Mouse (Mus musculus) heart, postnatal 0 days (tissue): ENCODE results near the gene Nup153. TPM values are rescaled to one million over a fixed set of nuclear protein-coding genes. Genes with fewer than 3 reads are reported as not detected.

Experiments used
- ATAC-seq: fragments of 200-750 bp; cut with Nextera tagmentation; 2 replicates; pipeline ENCODE4 v1.8.0; 2017; ENCODE audit warnings: low read depth, moderate number of reproducible peaks, moderate library complexity; ENCODE audit not compliant: insufficient read depth
- DNase-seq: peaks from one replicate; pipeline ENCODE4 v3.0.0-alpha.2; 2016; ENCODE audit warnings: low spot score
- H3K27ac ChIP-seq: fragments of 300-500 bp; sonication (generic); 2 replicates; pipeline ENCODE4 v1.5.1; 2014; ENCODE audit warnings: low read depth, mild to moderate bottlenecking
- H3K27me3 ChIP-seq: fragments of 300-500 bp; sonication (generic); 2 replicates; pipeline ENCODE4 v1.6.1; 2014; ENCODE audit warnings: low read length, mixed read lengths; ENCODE audit not compliant: control insufficient read depth, insufficient read depth
- H3K36me3 ChIP-seq: fragments of 300-500 bp; sonication (generic); replicated peaks from 2 replicates; pipeline ENCODE4 v1.6.1; 2014; ENCODE audit warnings: low read length, mixed read lengths; ENCODE audit not compliant: control insufficient read depth, insufficient read depth
- H3K4me1 ChIP-seq: fragments of 300-500 bp; sonication (generic); 2 replicates; pipeline ENCODE4 v1.6.1; 2014; ENCODE audit warnings: antibody characterized with exemption; ENCODE audit not compliant: control insufficient read depth, insufficient read depth
- H3K4me2 ChIP-seq: fragments of 300-500 bp; sonication (generic); 2 replicates; pipeline ENCODE4 v1.6.1; 2014; ENCODE audit warnings: low read depth, mild to moderate bottlenecking, low read length, moderate library complexity
- H3K4me3 ChIP-seq: fragments of 300-500 bp; sonication (generic); 2 replicates; pipeline ENCODE4 v1.5.1; 2014; ENCODE audit warnings: low read depth, low read length
- H3K9ac ChIP-seq: fragments of 300-500 bp; sonication (generic); replicated peaks from 2 replicates; pipeline ENCODE4 v1.6.1; 2014; ENCODE audit warnings: low read depth, low read length, mixed read lengths
- H3K9me3 ChIP-seq: fragments of 300-500 bp; sonication (generic); replicated peaks from 2 replicates; pipeline ENCODE4 v1.6.1; 2016; ENCODE audit warnings: low read length; ENCODE audit not compliant: control insufficient read depth
- CTCF ChIP-seq: IDR thresholded peaks from 2 replicates; pipeline ENCODE4 v1.5.1; 2016; ENCODE audit warnings: antibody characterized with exemption, control low read depth, low read depth
- EP300 ChIP-seq: IDR thresholded peaks from 2 replicates; pipeline ENCODE4 v1.6.1; 2016; ENCODE audit warnings: antibody characterized with exemption, low read depth
- WGBS: fragments of 180-500 bp; shearing (Covaris S2); extraction: QIAGEN DNeasy Blood & Tissue Kit; methylation state at CpG from one replicate; pipeline ENCODE4 v1.1.7; 2014; 5-methylcytosine and 5-hydroxymethylcytosine counted together
- polyA plus RNA-seq: library from polyadenylated mRNA; unstranded; fragments of >200 nt; fragmentation: Nextera tagmentation; extraction: Ambion mirVana; gene quantifications from 2 replicates; pipeline ENCODE4 v1.2.1, GENCODE M21; 2015
- total RNA-seq: library from RNA; depleted of rRNA; stranded (reverse); fragments of >200 nt; gene quantifications from 2 replicates; pipeline ENCODE4 v1.2.3, GENCODE M21; 2014; ENCODE audit warnings: low replicate concordance

The Nup153 gene
- total and polyA plus RNA-seq, 2 experiments from 2014 or later = 5.3 to 26.6 TPM

- H3K27ac ChIP-seq = no peak overlapping the region
- no peak overlapping the region for H3K9ac ChIP-seq
- no peak for TF ChIP-seq CTCF
- no peak for TF ChIP-seq EP300
- H3K27me3 ChIP-seq = no peaks in the 10 kb centered on the region
- ATAC-seq (no peak), DNase-seq (no peak)
- H3K9me3 ChIP-seq = no peaks in the 10 kb centered on the region
- no peaks in the 10 kb centered on the region for H3K4me1 ChIP-seq
- no peak overlapping the region for H3K4me3 ChIP-seq
- H3K36me3 ChIP-seq = peaks cover 42% of the 10 kb centered on the region
- WGBS = 92% methylated on average over 1 of the region's 1 CpGs
- H3K4me2 ChIP-seq = no peak overlapping the region
Measured at GRCm38 (mm10) chr13:46699372-46699771, 28.4 kb downstream of the Nup153 start.

DNA sequence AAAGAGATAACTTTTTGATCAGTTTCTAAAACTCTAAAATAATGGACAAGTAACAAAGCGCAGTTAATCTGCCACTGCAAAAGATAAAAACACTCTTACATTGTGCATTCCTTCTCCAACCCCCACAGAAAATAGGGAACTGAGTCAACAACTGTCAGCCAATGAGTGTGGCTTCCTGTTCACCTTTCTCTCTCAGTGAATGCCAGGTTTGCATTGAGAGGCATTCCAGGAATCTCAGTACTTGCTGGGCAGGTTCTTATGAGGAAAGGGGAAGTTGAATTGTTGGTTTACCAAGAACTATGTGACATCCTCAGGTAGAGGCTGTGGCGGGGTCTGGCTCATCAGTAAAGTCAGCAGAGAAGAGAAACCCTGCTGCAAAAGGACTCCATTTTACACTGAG, 31.0 kb downstream of the Nup153 start:
- Histone ChIP-seq H3K27ac (no peak overlapping the region), H3K4me3 (no peak overlapping the region), H3K9me3 (no peaks in the 10 kb centered on the region), H3K4me2 (no peak overlapping the region), H3K27me3 (no peaks in the 10 kb centered on the region), H3K4me1 (no peaks in the 10 kb centered on the region), H3K9ac (no peak overlapping the region), H3K36me3 (peaks cover 42% of the 10 kb centered on the region)
- DNase-seq = no peak
- 90% methylated on average over 2 of the region's 2 CpGs for WGBS
- no peak for ATAC-seq
- no peak for TF ChIP-seq CTCF
- TF ChIP-seq EP300 = no peak

GRCm38 (mm10) chr13:46695932-46696331, 31.8 kb downstream of the Nup153 start:
- TF ChIP-seq CTCF (no peak), EP300 (no peak)
- Histone ChIP-seq H3K4me3 (no peak overlapping the region), H3K9me3 (no peaks in the 10 kb centered on the region), H3K4me1 (no peaks in the 10 kb centered on the region), H3K9ac (no peak overlapping the region), H3K4me2 (no peak overlapping the region), H3K27me3 (no peaks in the 10 kb centered on the region), H3K36me3 (peaks cover 40% of the 10 kb centered on the region), H3K27ac (no peak overlapping the region)
- DNase-seq (no peak), ATAC-seq (no peak)
- whole genome bisulfite sequencing = 91% methylated on average over 1 of the region's 1 CpGs

GRCm38 (mm10) chr13:46695296-46695908, 32.3 kb downstream of the Nup153 start:
- no peak for TF ChIP-seq EP300
- no peak for TF ChIP-seq CTCF
- no peak overlapping the region for H3K4me2 ChIP-seq
- peak; percentile 55 for DNase-seq
- ATAC-seq = no peak
- peaks cover 41% of the 10 kb centered on the region for H3K36me3 ChIP-seq
- 76% methylated on average over 1 of the region's 1 CpGs for WGBS
- no peak overlapping the region for H3K27ac ChIP-seq
- no peak overlapping the region for H3K9ac ChIP-seq
- no peaks in the 10 kb centered on the region for H3K27me3 ChIP-seq
- no peaks in the 10 kb centered on the region for H3K9me3 ChIP-seq
- H3K4me1 ChIP-seq = no peaks in the 10 kb centered on the region
- H3K4me3 ChIP-seq = no peak overlapping the region

DNA sequence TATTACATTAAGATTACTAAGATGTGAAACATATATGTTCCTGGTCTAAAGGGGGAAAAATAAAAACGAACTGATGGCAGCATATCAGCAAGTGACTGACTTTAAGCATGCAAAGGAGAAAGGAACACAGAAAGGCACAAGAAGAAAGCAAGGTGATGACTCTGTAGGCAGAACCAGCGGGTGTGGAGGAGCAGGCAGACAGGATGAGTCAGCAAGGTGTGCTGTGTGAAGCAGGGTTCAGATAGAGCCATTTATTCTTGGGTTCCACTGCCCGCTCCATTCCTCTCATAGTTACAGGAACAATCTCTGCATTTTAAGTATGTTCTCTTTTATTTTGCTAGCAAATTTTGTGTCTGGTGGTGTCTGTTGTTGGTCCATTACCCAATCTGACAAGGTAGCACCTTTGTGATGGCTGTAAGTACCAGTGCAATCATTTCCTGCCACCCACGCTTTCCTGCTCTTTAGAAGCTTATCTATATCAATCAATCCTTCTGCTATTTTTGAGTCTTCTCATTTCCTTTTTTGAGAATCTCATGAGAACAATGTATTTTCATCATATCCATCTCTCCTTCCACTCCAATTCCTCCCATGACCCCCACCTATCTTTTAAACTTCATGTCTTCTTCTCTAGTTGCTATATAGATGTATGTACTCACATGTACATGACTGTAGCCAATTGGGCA, 37.0 kb downstream of the Nup153 start:
- 83% methylated on average over 4 of the region's 4 CpGs for WGBS
- ATAC-seq = no peak
- H3K36me3 ChIP-seq = peaks cover 31% of the 10 kb centered on the region

More for the DNA sequence above, 37.0 kb downstream of the Nup153 start:
- no peaks in the 10 kb centered on the region for H3K27me3 ChIP-seq
- H3K4me2 ChIP-seq = no peak overlapping the region
- H3K27ac ChIP-seq = no peak overlapping the region
- no peaks in the 10 kb centered on the region for H3K9me3 ChIP-seq
- DNase-seq = no peak
- H3K4me1 ChIP-seq = no peaks in the 10 kb centered on the region
- no peak overlapping the region for H3K9ac ChIP-seq
- no peak overlapping the region for H3K4me3 ChIP-seq
- TF ChIP-seq EP300 (no peak), CTCF (no peak)
